Mouse (Mus musculus) layer of hippocampus, postnatal 25 days (tissue): ENCODE results near the gene Col25a1. TPM values are rescaled to one million over a fixed set of nuclear protein-coding genes. Genes with fewer than 3 reads are reported as not detected.

Experiments used
- DNase-seq, 2 experiments: peaks; one replicate each; pipeline ENCODE4 v3.0.0; 2022; ENCODE audit warnings: mixed read lengths in 2 of 2, low spot score in 1 of 2; ENCODE audit errors: extremely low spot score in 1 of 2
- total RNA-seq, 2 experiments: library from RNA; stranded (reverse); gene quantifications; 2 replicates each; pipeline ENCODE4 v1.2.3; 2021

Col25a1 gene
- total RNA-seq, 2 experiments from 2014 or later: 68.4 to 70.2 TPM

- DNase-seq: no peak
These were observed 298.8 kb downstream of the Col25a1 start for GRCm38 (mm10) chr3:130430052-130430451.

- DNase-seq: no peak
These were observed 301.5 kb downstream of the Col25a1 start for GRCm38 (mm10) chr3:130432818-130433217.

GRCm38 (mm10) chr3:130436956-130437355, 305.7 kb downstream of the Col25a1 start:
- DNase-seq: no peak

DNA sequence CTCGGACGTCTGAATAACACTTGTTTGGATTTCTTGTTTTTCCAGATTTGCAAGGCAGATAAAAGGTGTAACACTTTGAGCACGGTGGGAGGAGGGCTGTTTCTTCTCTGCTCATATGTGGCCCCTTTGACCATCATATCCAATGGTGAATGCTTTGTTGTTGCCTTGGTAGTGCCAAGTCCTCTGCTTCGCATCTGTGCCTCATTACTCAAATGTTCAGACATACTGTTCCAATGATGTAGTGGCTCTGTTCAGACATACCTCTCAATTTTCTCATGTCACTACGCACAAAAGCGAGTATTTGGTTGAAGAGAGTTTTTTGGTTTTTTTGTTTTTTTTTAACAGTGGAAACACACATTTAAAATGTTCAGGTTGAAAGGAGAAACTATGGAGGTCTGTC, 308.5 kb downstream of the Col25a1 start:
- DNase-seq: no peak

GRCm38 (mm10) chr3:130440689-130441088, 309.4 kb downstream of the Col25a1 start:
- no peak for DNase-seq

DNA sequence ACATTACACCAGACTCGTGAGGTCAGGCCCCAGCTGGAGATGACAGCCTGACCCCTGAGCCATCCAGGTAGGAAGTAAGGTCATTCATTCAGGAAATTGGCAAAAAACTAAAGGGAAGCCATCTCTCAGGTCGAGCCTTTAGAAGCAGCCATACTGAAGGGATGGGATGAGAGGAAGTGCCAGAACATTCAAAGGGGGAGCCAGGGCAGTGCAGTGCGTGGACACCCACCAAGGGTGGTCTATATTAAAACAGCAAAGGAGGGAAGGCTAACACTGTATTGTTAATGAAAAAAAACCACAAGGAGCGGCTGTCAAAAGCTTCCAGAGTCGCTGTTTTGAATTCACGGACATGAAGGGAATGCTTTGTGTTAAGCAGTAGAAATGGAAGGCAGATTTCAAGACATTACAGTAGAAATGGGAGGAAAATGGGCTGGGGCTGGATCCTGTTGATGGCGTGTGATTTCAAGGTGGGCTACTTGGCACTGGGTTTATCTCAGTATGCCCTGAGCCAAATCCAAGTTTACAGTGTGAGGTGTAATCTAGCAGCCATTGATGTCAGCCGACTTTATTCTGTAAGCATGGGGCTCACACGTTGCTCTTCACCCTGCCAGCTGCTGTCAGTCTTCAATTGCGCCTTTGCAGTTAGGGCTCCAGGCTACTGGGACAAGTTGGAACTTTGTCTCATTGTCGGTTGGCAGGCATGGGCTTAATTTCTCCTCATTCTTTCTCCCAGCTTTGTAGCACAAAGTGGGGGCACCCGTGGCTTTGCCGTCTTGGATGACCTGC, 312.7 kb downstream of the Col25a1 start:
- DNase-seq: no peak

- no peak for DNase-seq
These were observed 318.6 kb downstream of the Col25a1 start for GRCm38 (mm10) chr3:130449864-130450263.

DNA sequence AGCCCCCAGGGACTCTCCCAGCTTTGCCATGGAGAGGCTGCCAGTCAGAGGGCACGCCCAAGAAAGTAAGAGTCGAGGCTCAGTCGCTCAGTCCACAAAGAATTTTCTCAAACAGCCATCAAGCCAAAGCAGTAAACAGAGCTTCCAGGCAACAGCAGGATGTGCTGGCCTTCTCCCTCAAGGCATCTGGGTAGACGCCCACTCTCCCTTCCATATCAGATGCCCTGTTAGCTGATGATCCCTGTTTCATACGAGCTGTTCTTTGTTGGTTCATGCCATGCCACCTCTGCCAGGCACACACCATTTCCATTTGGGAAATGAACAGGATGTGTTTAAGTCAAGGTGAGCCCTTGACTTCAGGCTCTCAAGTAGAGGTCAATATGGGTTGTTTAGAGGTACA, 334.1 kb downstream of the Col25a1 start:
- peak in 1 of 2 experiments; percentile 13 for DNase-seq

- no peak for DNase-seq
These were observed 342.0 kb downstream of the Col25a1 start for GRCm38 (mm10) chr3:130473211-130473768.

DNA sequence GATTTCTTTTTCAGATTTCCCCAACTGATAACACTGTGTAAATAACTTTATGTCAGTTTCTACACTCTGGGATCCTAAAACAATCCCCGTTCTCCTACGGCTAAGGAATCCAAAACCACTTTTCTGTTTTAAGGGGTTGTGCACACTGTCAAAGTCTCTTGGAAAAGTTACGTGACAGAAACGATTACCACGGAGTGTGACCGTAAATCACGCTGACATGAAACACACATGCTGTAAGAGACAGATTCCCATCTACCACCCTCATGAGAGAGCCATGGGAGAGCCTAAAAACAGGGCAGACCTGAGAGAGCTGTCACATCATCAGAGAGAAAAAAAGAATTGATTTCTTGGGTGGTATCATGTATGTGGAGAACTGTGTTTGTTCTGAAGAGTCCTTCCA, 342.7 kb downstream of the Col25a1 start:
- no peak for DNase-seq

DNA sequence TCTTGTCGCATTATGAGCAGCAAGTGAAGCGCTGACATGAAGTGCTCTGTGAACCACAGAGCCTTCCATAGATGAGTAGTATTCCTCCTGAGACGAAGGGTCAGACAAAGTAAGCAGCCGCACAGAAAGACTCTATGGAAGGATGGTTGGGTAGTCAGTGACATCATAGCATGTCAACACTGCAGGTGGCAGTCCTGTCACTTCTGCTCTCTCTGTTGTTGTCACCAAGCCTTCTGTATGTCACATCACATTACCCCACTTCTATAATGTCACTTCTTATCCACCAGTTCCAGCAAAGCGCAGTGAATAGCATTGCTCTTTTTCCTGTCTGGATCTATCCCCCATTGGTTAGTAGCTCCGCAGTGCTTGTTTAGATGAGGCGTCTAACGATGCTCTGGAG, 351.2 kb downstream of the Col25a1 start:
- DNase-seq: no peak

DNA sequence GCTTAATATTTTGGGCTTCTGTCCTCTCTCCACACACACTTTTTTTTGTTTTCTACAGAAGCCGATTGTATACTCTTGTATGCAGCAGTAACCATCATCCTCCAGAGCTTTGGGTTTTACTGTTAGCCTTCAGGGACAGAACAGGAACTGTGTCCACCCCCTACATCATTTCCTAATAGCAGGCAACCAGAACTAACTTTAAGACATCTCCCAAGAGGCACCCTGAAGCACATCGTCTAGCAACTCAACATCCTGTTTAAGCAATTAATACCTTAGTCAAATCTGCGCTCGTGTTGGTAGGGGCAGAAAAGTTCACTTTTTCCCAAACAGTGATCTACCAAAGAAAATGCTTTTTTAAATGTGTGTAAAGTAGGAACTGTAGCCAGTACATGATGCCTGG, 357.5 kb downstream of the Col25a1 start:
- DNase-seq: no peak

DNA sequence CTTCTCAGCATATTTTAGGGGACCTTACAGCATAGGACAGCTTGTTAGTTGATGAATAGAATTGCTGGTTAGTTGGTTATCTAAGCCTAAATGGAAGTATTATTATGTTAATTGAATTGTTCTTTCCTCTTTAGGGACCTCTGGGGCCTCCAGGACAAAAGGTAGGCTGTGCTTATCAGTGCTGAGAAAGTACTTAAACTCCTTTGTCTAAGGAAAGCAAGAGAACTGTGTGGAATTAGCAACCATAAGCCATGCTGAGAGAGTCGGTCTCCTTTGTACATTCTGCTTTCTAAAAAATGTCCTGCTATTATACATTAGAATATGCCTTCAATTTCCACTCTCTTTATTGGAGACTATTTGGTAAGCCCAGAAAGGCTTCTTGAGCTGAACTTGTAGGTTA, 362.9 kb downstream of the Col25a1 start:
- no peak for DNase-seq

DNA sequence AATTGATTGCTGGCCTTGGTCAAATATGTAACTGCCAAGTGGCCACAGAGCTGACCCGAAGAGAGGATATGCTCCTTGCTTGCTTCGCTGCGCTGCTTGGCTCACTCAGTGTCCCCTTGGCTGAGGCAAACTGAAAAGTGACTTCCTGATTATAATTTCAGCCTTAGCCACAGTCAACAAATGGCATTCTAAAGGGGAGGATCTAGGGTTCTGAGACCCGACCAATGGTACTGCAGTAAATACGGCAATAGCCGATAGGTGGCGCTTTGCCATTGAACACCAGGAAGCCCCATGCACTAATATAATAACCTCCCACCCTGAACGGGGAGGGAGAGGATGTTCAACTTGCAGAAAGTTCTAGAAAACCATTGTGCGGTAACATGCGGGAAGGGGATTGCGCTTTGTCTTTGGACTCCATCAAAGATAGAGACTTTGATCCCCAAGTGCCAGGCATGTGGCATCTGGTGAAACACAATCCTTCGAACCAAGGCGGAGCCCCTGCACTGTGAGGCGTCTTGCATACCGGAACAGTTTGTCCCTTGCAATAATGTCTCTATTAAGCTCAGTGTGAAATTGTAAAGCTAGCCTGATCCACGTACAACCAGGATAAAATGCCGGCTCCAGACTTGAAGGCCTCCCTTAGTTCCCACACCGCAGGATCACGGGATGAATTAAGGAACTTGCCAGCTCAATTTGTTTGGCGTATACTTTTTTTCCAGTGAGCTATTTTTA, 363.5 kb downstream of the Col25a1 start:
- peak in 1 of 2 experiments; percentile 17 for DNase-seq

- no peak for DNase-seq
These were observed 365.7 kb downstream of the Col25a1 start for GRCm38 (mm10) chr3:130497036-130497435.

- DNase-seq: no peak
These were observed 370.4 kb downstream of the Col25a1 start for GRCm38 (mm10) chr3:130501713-130502112.

- no peak for DNase-seq
These were observed 377.0 kb downstream of the Col25a1 start for GRCm38 (mm10) chr3:130508330-130508729.

- peak in 1 of 2 experiments; percentile 15 for DNase-seq
These were observed 387.2 kb downstream of the Col25a1 start for GRCm38 (mm10) chr3:130518457-130518879.

GRCm38 (mm10) chr3:130521834-130522476, 390.7 kb downstream of the Col25a1 start:
- DNase-seq: no peak

GRCm38 (mm10) chr3:130523019-130523418, 391.7 kb downstream of the Col25a1 start:
- DNase-seq: no peak
